Mouse (Mus musculus) forebrain, embryonic 15.5 days (tissue): ENCODE measurements around the gene Swap70. TPM values are rescaled to one million over a fixed set of nuclear protein-coding genes. Genes with fewer than 3 reads are reported as not detected.
A peak's percentile ranks its signal among the peaks of the same experiment; 100 is the strongest.

Experiments used
- ATAC-seq: fragments of 200-750 bp; cut with Nextera tagmentation; replicated peaks from 2 replicates; pipeline ENCODE4 v1.8.0; 2017; ENCODE audit warnings: mild to moderate bottlenecking, moderate TSS enrichment, moderate library complexity
- H3K27ac ChIP-seq: fragments of 300-500 bp; sonication (generic); replicated peaks from 2 replicates; pipeline ENCODE4 v1.5.1; 2015; ENCODE audit warnings: mild to moderate bottlenecking, inconsistent platforms
- H3K27me3 ChIP-seq: fragments of 300-500 bp; sonication (generic); 2 replicates; pipeline ENCODE4 v1.6.1; 2015; ENCODE audit warnings: inconsistent platforms
- H3K36me3 ChIP-seq: fragments of 300-500 bp; sonication (generic); 2 replicates; pipeline ENCODE4 v1.6.1; 2015; ENCODE audit warnings: mild to moderate bottlenecking, inconsistent platforms
- H3K4me1 ChIP-seq: fragments of 300-500 bp; sonication (generic); 2 replicates; pipeline ENCODE4 v1.6.1; 2015; ENCODE audit warnings: inconsistent platforms
- H3K4me2 ChIP-seq: fragments of 300-500 bp; sonication (generic); replicated peaks from 2 replicates; pipeline ENCODE4 v1.6.1; 2015; ENCODE audit warnings: mild to moderate bottlenecking, inconsistent platforms
- H3K4me3 ChIP-seq: fragments of 300-500 bp; sonication (generic); 2 replicates; pipeline ENCODE4 v1.5.1; 2015; ENCODE audit warnings: mild to moderate bottlenecking, inconsistent platforms
- H3K9ac ChIP-seq: fragments of 300-500 bp; sonication (generic); replicated peaks from 2 replicates; pipeline ENCODE4 v1.6.1; 2015; ENCODE audit warnings: mild to moderate bottlenecking, inconsistent platforms
- H3K9me3 ChIP-seq: fragments of 300-500 bp; sonication (generic); 2 replicates; pipeline ENCODE4 v1.6.1; 2016; ENCODE audit warnings: inconsistent platforms
- WGBS: fragments of 180-500 bp; shearing (Covaris S2); methylation state at CpG from one replicate; pipeline ENCODE4 v1.1.7; 2015; ENCODE audit warnings: mixed read lengths; 5-methylcytosine and 5-hydroxymethylcytosine counted together
- polyA plus RNA-seq: library from polyadenylated mRNA; unstranded; fragments of >200 nt; fragmentation: Nextera tagmentation; extraction: Ambion mirVana; gene quantifications from 2 replicates; pipeline ENCODE4 v1.2.1, GENCODE M21; 2015

Gene Swap70
- polyA plus RNA-seq, 1 experiment from 2014 or later, result 10.4 TPM

- no peak overlapping the region for H3K4me2 ChIP-seq
- ATAC-seq, result 0 out of 2 replicates have a peak, but pooled peaks have one; percentile 16
Observed at GRCm38 (mm10) chr7:110318971-110319519, 97.5 kb downstream of the Swap70 start.

GRCm38 (mm10) chr7:110321106-110321505, 99.6 kb downstream of the Swap70 start:
- Histone ChIP-seq H3K27me3 (no peaks in the 10 kb centered on the region), H3K4me2 (no peak overlapping the region), H3K4me1 (0 out of 2 replicates have a peak, but pooled peaks cover 2% of the 10 kb centered on the region), H3K9me3 (no peaks in the 10 kb centered on the region), H3K4me3 (no peak overlapping the region), H3K9ac (no peak overlapping the region), H3K36me3 (peaks cover 64% of the 10 kb centered on the region), H3K27ac (0 out of 2 replicates have a peak overlapping the region, but pooled peaks have one; percentile 27)
- 56% methylated on average over 5 of the region's 5 CpGs for WGBS
- peak; percentile 64 for ATAC-seq

More at GRCm38 (mm10) chr7:110318971-110319519, 97.5 kb downstream of the Swap70 start:
- H3K4me3 ChIP-seq, result no peak overlapping the region
- H3K4me1 ChIP-seq, result 0 out of 2 replicates have a peak, but pooled peaks cover 2% of the 10 kb centered on the region
- no peaks in the 10 kb centered on the region for H3K27me3 ChIP-seq
- H3K9me3 ChIP-seq, result no peaks in the 10 kb centered on the region
- H3K27ac ChIP-seq, result no peak overlapping the region
- H3K9ac ChIP-seq, result no peak overlapping the region
- H3K36me3 ChIP-seq, result peaks cover 67% of the 10 kb centered on the region
- WGBS, result 74% methylated on average over 6 of the region's 6 CpGs

GRCm38 (mm10) chr7:110324852-110325251, 103.3 kb downstream of the Swap70 start:
- no peaks in the 10 kb centered on the region for H3K27me3 ChIP-seq
- no peak for ATAC-seq
- no peak overlapping the region for H3K4me2 ChIP-seq
- no peak overlapping the region for H3K27ac ChIP-seq
- no peak overlapping the region for H3K4me3 ChIP-seq
- H3K9me3 ChIP-seq, result no peaks in the 10 kb centered on the region
- H3K36me3 ChIP-seq, result peaks cover 78% of the 10 kb centered on the region
- 0 out of 2 replicates have a peak, but pooled peaks cover 2% of the 10 kb centered on the region for H3K4me1 ChIP-seq
- no peak overlapping the region for H3K9ac ChIP-seq
- 87% methylated on average over 1 of the region's 1 CpGs for WGBS

- no peak for ATAC-seq
- Histone ChIP-seq H3K9me3 (no peaks in the 10 kb centered on the region), H3K4me2 (no peak overlapping the region), H3K4me1 (0 out of 2 replicates have a peak, but pooled peaks cover 2% of the 10 kb centered on the region), H3K4me3 (no peak overlapping the region), H3K27ac (no peak overlapping the region), H3K36me3 (peaks cover 72% of the 10 kb centered on the region), H3K9ac (no peak overlapping the region), H3K27me3 (no peaks in the 10 kb centered on the region)
- WGBS, result 94% methylated on average over 5 of the region's 5 CpGs
Observed at GRCm38 (mm10) chr7:110325381-110326110, 104.0 kb downstream of the Swap70 start.

Other genes starting within 250 kb of the Swap70 start
- gene Tmem41b, start 234.8 kb upstream of the Swap70 start, polyA plus RNA-seq, result 65.0 and 65.1 TPM in 2 replicates
- gene Ipo7, start 203.4 kb upstream of the Swap70 start, polyA plus RNA-seq, result 46.4 and 46.9 TPM in 2 replicates
- gene Zfp143, start 160.5 kb upstream of the Swap70 start, polyA plus RNA-seq, result 23.3 and 25.0 TPM in 2 replicates
- 12.3 and 14.1 TPM in 2 replicates for gene Wee1, start 99.7 kb upstream of the Swap70 start, polyA plus RNA-seq